8 mouse cellular contexts compared by ENCODE assay signal in the genomic region with DNA sequence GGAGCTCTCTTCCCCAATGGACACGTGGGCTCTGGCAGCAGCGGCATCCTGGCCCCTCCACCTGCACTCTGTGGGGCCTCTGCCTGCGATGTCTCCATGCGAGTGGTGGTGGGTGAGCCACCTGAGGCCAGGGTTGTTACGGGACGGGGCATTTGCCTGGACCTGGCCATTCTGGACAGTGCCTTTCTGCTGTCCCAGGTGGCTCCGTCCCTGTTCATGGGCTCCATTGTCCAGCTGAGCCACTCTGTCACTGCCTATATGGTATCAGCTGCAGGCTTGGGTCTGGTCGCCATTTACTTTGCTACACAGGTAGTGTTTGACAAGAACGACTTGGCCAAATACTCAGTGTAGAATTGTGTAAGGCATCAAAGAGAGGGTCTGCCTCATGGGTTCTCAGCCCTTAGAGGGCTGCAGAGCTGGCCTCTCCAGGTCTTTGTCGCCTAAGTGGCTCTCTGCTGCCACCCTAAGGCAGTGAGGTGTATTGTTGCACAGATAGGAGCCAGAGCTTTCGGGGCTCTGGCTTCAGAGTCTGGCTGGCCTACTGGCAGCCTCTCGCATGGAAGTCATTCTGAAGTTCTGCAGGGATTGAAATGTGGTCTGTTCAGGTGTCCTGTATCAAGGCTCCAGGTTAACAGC. TPM values are rescaled to one million over a fixed set of nuclear protein-coding genes. Genes with fewer than 3 reads are reported as not detected.
DNase-seq lines count a peak whose midpoint lies in the region; ATAC-seq lines count a peak whose summit lies in the region.
"Had no signal": no experiment of that assay in that cellular context is flagged by ENCODE, and none has a peak within 500 bp of the region (broad histone marks: within the 10 kb centered on the region; RNA-seq: fewer than 3 reads in every experiment).

No protein-coding gene starts in this region.

- WGBS in intestine, embryonic 14.5 days, result 53% methylated on average over 12 of the region's 12 CpGs

- H3K4me3 ChIP-seq in intestine, embryonic 14.5 days (ENCODE audit: low read depth, low read length), result no peak overlapping the region

- peak; percentile 44 for DNase-seq in T-cell, adult 2 months (ENCODE audit: low spot score)
- DNase-seq in cerebellum, adult 9-10 months, result peak; percentile 66
- peak; percentile 54 to 71 for DNase-seq in frontal cortex, postnatal 25 days (ENCODE audit: low spot score in 2 of 2)
- DNase-seq in intestine, embryonic 14.5 days (ENCODE audit: low spot score), result peak; percentile 83
- DNase-seq in left cerebral cortex, postnatal 10 days (ENCODE audit: extremely low spot score in 1 of 2, low spot score in 2 of 2), result peak; percentile 36 to 72
- peak; percentile 67 for DNase-seq in skeletal muscle tissue, adult 2 months (ENCODE audit: low read depth, low spot score)

- H3K9me3 ChIP-seq in intestine, embryonic 14.5 days (ENCODE audit: control insufficient read depth, low read length), result no peaks in the 10 kb centered on the region

- no peak overlapping the region for H3K9ac ChIP-seq in intestine, embryonic 14.5 days (ENCODE audit: low read length)

- no peak overlapping the region for H3K27ac ChIP-seq in intestine, embryonic 14.5 days (ENCODE audit: low read depth)
- H3K27ac ChIP-seq: macrophage had no signal

- no peak overlapping the region for H3K4me2 ChIP-seq in intestine, embryonic 14.5 days (ENCODE audit: low read length)

- H3K27me3 ChIP-seq in intestine, embryonic 14.5 days (replicated peaks; ENCODE audit: control insufficient read depth, insufficient read depth, low read length), result no peaks in the 10 kb centered on the region

- H3K4me1 ChIP-seq in intestine, embryonic 14.5 days (replicated peaks; ENCODE audit: control insufficient read depth, insufficient read depth, low read length), result no peaks in the 10 kb centered on the region

- no peaks in the 10 kb centered on the region for H3K36me3 ChIP-seq in intestine, embryonic 14.5 days (ENCODE audit: control insufficient read depth, insufficient read depth, low read length)

- intact Hi-C loops in left cerebral cortex, postnatal 10 days (cut with DNase I), result loop anchor here (5.0 kb wide), 1 partner anchor 136 kb away; no protein-coding TSS in a partner anchor

- peak; percentile 32; the same call in 1 of the 2 replicates for ATAC-seq in intestine, embryonic 14.5 days (replicated peaks; ENCODE audit: low FRiP score, low TSS enrichment, low read depth)
- peak; percentile 91 for ATAC-seq in megakaryocyte progenitor cell, adult 5-6 weeks (replicated peaks; ENCODE audit: poor library complexity)

RNA-seq across cellular contexts. Expression of gene Slc45a3, which starts 18.7 kb away (rescaled TPM):
- polyA plus RNA-seq in intestine, embryonic 14.5 days (2014; fragmentation: Nextera tagmentation; extraction: Ambion mirVana), result 2.1 and 2.4 TPM in 2 replicates
- total RNA-seq in left cerebral cortex, postnatal 10 days (2021), result under 1 TPM; 0.43 to 0.64 TPM
- total RNA-seq in megakaryocyte progenitor cell, adult 5-6 weeks (2015), result 1.6 and 2.7 TPM in 2 replicates
- total RNA-seq in megakaryocyte progenitor cell, adult 5-6 weeks (2017), result 1.1 and 1.6 TPM in 2 replicates

RNA-seq across cellular contexts. Expression of gene Elk4, which starts 25.9 kb away (rescaled TPM):
- 26.3 and 31.0 TPM in 2 replicates for polyA plus RNA-seq in intestine, embryonic 14.5 days (2014; fragmentation: Nextera tagmentation; extraction: Ambion mirVana)
- 10 to 100 TPM; 51.9 to 61.5 TPM for total RNA-seq in left cerebral cortex, postnatal 10 days (2021)
- total RNA-seq in megakaryocyte progenitor cell, adult 5-6 weeks (2015), result 87.7 and 98.6 TPM in 2 replicates
- total RNA-seq in megakaryocyte progenitor cell, adult 5-6 weeks (2017), result 44.3 and 73.1 TPM in 2 replicates
